Mouse (Mus musculus): Measurements from ENCODE around the gene Cfap100. TPM values are rescaled to one million over a fixed set of nuclear protein-coding genes. Genes with fewer than 3 reads are reported as not detected.

Gene Cfap100
- polyA plus RNA-seq, 1 experiment from 2014 or later, result 0.59 TPM

Other genes with a start within 250 kb of the Cfap100 start
- not detected in 2 replicates for gene V1ra8, start 226.0 kb downstream of the Cfap100 start, polyA plus RNA-seq (2014; fragmentation: Nextera tagmentation; extraction: Ambion mirVana)
- not detected in 2 replicates for gene Vmn1r53, start 204.4 kb downstream of the Cfap100 start, polyA plus RNA-seq (2014; fragmentation: Nextera tagmentation; extraction: Ambion mirVana)
- gene Vmn1r54, start 182.5 kb downstream of the Cfap100 start, polyA plus RNA-seq (2014; fragmentation: Nextera tagmentation; extraction: Ambion mirVana), result not detected in 2 replicates
- gene BC048671, start 127.6 kb downstream of the Cfap100 start, polyA plus RNA-seq (2014; fragmentation: Nextera tagmentation; extraction: Ambion mirVana), result not detected in 2 replicates
- gene Chst13, start 103.6 kb downstream of the Cfap100 start, polyA plus RNA-seq (2014; fragmentation: Nextera tagmentation; extraction: Ambion mirVana), result not detected in 2 replicates
- not detected in 2 replicates for gene Uroc1, start 95.5 kb downstream of the Cfap100 start, polyA plus RNA-seq (2014; fragmentation: Nextera tagmentation; extraction: Ambion mirVana)
- gene Zxdc, start 59.3 kb downstream of the Cfap100 start, polyA plus RNA-seq (2014; fragmentation: Nextera tagmentation; extraction: Ambion mirVana), result 7.6 and 10.7 TPM in 2 replicates
- gene Klf15, start 33.8 kb upstream of the Cfap100 start, polyA plus RNA-seq (2014; fragmentation: Nextera tagmentation; extraction: Ambion mirVana), result 3.8 TPM in 2 replicates
- gene Aldh1l1, start 57.6 kb upstream of the Cfap100 start, polyA plus RNA-seq (2014; fragmentation: Nextera tagmentation; extraction: Ambion mirVana), result 1.2 and 2.2 TPM in 2 replicates
- gene Slc41a3, start 175.9 kb upstream of the Cfap100 start, polyA plus RNA-seq (2014; fragmentation: Nextera tagmentation; extraction: Ambion mirVana), result 2.5 TPM in 2 replicates

Data from embryonic facial prominence, embryonic 11.5 days (tissue).